Mouse (Mus musculus): Measurements from ENCODE around the gene Fam222b. TPM values are rescaled to one million over a fixed set of nuclear protein-coding genes. Genes with fewer than 3 reads are reported as not detected.
A peak's percentile ranks its signal among the peaks of the same experiment; 100 is the strongest.
"Not testable (repeated sequence)": the region's sequence is repeated elsewhere in the genome, so short reads cannot be mapped to it uniquely, and the experiment has no call there.

Gene Fam222b
- polyA plus RNA-seq, 1 experiment from 2014 or later, result 33.2 TPM

DNA sequence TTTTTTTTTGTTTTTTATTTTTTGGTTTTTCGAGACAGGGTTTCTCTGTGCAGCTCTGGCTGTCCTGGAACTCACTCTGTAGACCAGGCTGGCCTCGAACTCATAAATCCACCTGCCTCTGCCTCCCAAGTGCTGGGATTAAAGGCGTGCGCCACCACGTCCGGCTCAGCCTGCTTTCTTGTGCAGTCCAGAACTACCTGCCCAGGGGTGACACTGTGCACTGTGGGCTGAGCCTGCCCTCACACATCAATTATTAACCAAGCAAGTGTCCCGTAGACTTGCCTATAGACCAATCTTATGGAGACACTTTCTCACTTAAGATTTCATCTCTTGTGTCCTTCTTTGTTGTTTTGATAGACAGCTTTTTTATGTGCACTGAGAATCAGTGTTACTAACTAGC lies 40.9 kb downstream of the Fam222b start:
- not testable (repeated sequence) for DNase-seq (ENCODE audit: low spot score); H3K4me1 ChIP-seq (ENCODE audit: control insufficient read depth, insufficient read depth, low read length); H3K27ac ChIP-seq (ENCODE audit: low read depth, low read length); H3K9me3 ChIP-seq (ENCODE audit: control insufficient read depth, low read length); H3K4me2 ChIP-seq (ENCODE audit: low read depth); H3K36me3 ChIP-seq (ENCODE audit: control insufficient read depth, insufficient read depth, low read length); H3K9ac ChIP-seq (ENCODE audit: low read length); H3K27me3 ChIP-seq (ENCODE audit: control insufficient read depth, insufficient read depth, low read length); ATAC-seq (ENCODE audit: insufficient read depth, low FRiP score, low TSS enrichment); H3K4me3 ChIP-seq (ENCODE audit: low read depth, low read length)
- WGBS, result 84% methylated on average over 7 of the region's 7 CpGs

DNA sequence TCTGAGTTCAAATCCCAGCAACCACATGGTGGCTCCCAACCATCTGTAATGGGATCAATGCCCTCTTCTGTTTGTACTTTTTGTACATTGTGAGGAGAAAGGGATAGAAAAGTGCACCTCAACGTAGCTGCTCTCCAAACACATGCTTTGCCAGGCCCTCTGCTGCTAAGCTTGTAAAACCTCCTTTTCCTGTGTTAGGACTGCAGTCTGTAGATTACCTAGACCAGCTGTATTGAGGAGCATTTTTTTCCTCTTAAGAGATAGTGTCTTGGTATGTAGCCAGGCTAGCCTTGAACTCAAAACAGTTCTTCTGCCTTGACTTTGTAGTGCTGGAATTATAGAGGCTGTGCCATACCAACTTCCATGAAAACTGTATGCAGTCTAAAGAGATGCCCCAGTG lies 41.7 kb downstream of the Fam222b start:
- WGBS, result 87% methylated on average over 1 of the region's 1 CpGs
- DNase-seq (ENCODE audit: low spot score), result no peak

DNA sequence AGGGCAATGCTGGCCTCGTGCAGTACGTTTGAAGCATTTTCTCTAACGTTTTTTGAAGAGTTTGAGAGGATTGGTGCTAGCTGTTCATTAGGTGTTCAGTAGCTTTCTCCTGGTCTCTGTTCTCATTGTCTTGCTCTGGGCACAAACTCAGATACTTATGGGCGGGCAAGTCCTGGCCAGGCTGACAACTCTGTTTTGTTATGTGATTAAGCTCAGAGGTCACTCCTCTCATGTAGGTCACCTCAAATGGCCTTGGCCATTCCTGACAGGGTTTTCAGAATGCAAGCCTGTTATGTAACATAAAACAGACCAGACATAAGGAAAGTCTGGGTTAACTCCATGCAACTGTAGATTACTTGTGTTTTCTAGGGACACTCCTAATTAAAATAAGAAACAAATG lies 43.1 kb downstream of the Fam222b start:
- WGBS, result 78% methylated on average over 4 of the region's 4 CpGs

More for the DNA sequence above, 41.7 kb downstream of the Fam222b start:
- no peaks in the 10 kb centered on the region for H3K9me3 ChIP-seq (ENCODE audit: control insufficient read depth, low read length)
- no peaks in the 10 kb centered on the region for H3K4me1 ChIP-seq (ENCODE audit: control insufficient read depth, insufficient read depth, low read length)
- no peak overlapping the region for H3K9ac ChIP-seq (ENCODE audit: low read length)
- no peak overlapping the region for H3K4me2 ChIP-seq (ENCODE audit: low read depth)
- no peaks in the 10 kb centered on the region for H3K36me3 ChIP-seq (ENCODE audit: control insufficient read depth, insufficient read depth, low read length)
- no peaks in the 10 kb centered on the region for H3K27me3 ChIP-seq (ENCODE audit: control insufficient read depth, insufficient read depth, low read length)
- no peak overlapping the region for H3K4me3 ChIP-seq (ENCODE audit: low read depth, low read length)
- no peak for ATAC-seq (ENCODE audit: insufficient read depth, low FRiP score, low TSS enrichment)
- H3K27ac ChIP-seq (ENCODE audit: low read depth, low read length), result no peak overlapping the region

GRCm38 (mm10) chr11:78138023-78138422 lies 43.6 kb downstream of the Fam222b start:
- DNase-seq (ENCODE audit: low spot score) (no peak), ATAC-seq (ENCODE audit: insufficient read depth, low FRiP score, low TSS enrichment) (no peak)
- H3K27ac ChIP-seq (ENCODE audit: low read depth, low read length), result no peak overlapping the region

More for the DNA sequence above, 43.1 kb downstream of the Fam222b start:
- no peaks in the 10 kb centered on the region for H3K4me1 ChIP-seq (ENCODE audit: control insufficient read depth, insufficient read depth, low read length)
- no peaks in the 10 kb centered on the region for H3K27me3 ChIP-seq (ENCODE audit: control insufficient read depth, insufficient read depth, low read length)
- H3K9me3 ChIP-seq (ENCODE audit: control insufficient read depth, low read length), result no peaks in the 10 kb centered on the region
- DNase-seq (ENCODE audit: low spot score) (no peak), ATAC-seq (ENCODE audit: insufficient read depth, low FRiP score, low TSS enrichment) (no peak)
- H3K4me3 ChIP-seq (ENCODE audit: low read depth, low read length), result no peak overlapping the region
- no peak overlapping the region for H3K27ac ChIP-seq (ENCODE audit: low read depth, low read length)
- H3K9ac ChIP-seq (ENCODE audit: low read length), result no peak overlapping the region
- no peak overlapping the region for H3K4me2 ChIP-seq (ENCODE audit: low read depth)
- no peaks in the 10 kb centered on the region for H3K36me3 ChIP-seq (ENCODE audit: control insufficient read depth, insufficient read depth, low read length)

DNA sequence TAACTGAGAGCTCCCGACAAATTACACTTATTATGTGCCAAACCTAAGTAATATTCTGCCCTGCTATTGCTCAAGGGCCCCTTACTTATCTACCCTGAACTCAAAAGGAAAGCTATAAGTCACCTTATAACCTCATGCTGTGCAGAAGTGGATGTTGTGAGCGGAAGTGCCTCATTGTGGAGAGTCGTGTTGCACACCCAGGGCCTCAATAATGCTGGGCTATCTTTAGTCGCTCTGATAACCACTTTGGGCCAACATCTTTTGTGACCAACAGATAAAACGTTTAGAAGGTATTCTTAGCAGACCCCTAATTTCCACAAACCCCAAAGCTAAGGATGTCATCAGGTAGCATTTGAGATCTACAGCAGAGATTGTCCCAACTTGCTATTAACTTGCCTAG lies 46.2 kb downstream of the Fam222b start:
- no peak overlapping the region for H3K27ac ChIP-seq (ENCODE audit: low read depth, low read length)
- peaks cover 7% of the 10 kb centered on the region for H3K36me3 ChIP-seq (ENCODE audit: control insufficient read depth, insufficient read depth, low read length)
- H3K4me2 ChIP-seq (ENCODE audit: low read depth), result no peak overlapping the region
- H3K9ac ChIP-seq (ENCODE audit: low read length), result no peak overlapping the region
- no peak for ATAC-seq (ENCODE audit: insufficient read depth, low FRiP score, low TSS enrichment)
- no peaks in the 10 kb centered on the region for H3K9me3 ChIP-seq (ENCODE audit: control insufficient read depth, low read length)
- H3K27me3 ChIP-seq (ENCODE audit: control insufficient read depth, insufficient read depth, low read length), result no peaks in the 10 kb centered on the region
- 80% methylated on average over 5 of the region's 5 CpGs for WGBS
- no peak overlapping the region for H3K4me3 ChIP-seq (ENCODE audit: low read depth, low read length)
- H3K4me1 ChIP-seq (ENCODE audit: control insufficient read depth, insufficient read depth, low read length), result no peaks in the 10 kb centered on the region
- DNase-seq (ENCODE audit: low spot score), result no peak

More at GRCm38 (mm10) chr11:78138023-78138422, 43.6 kb downstream of the Fam222b start:
- no peak overlapping the region for H3K9ac ChIP-seq (ENCODE audit: low read length)
- H3K36me3 ChIP-seq (ENCODE audit: control insufficient read depth, insufficient read depth, low read length), result peaks cover 2% of the 10 kb centered on the region; the same call in 1 of the 2 replicates
- H3K27me3 ChIP-seq (ENCODE audit: control insufficient read depth, insufficient read depth, low read length), result no peaks in the 10 kb centered on the region
- H3K4me3 ChIP-seq (ENCODE audit: low read depth, low read length), result no peak overlapping the region
- WGBS, result 86% methylated on average over 3 of the region's 3 CpGs
- H3K9me3 ChIP-seq (ENCODE audit: control insufficient read depth, low read length), result no peaks in the 10 kb centered on the region
- H3K4me2 ChIP-seq (ENCODE audit: low read depth), result no peak overlapping the region
- H3K4me1 ChIP-seq (ENCODE audit: control insufficient read depth, insufficient read depth, low read length), result no peaks in the 10 kb centered on the region

GRCm38 (mm10) chr11:78143520-78143919 lies 49.1 kb downstream of the Fam222b start:
- no peak for DNase-seq (ENCODE audit: low spot score)
- no peak overlapping the region for H3K4me2 ChIP-seq (ENCODE audit: low read depth)
- 88% methylated on average over 2 of the region's 2 CpGs for WGBS
- no peak for ATAC-seq (ENCODE audit: insufficient read depth, low FRiP score, low TSS enrichment)
- H3K36me3 ChIP-seq (ENCODE audit: control insufficient read depth, insufficient read depth, low read length), result peaks cover 7% of the 10 kb centered on the region
- H3K27ac ChIP-seq (ENCODE audit: low read depth, low read length), result 0 out of 2 replicates have a peak overlapping the region, but pooled peaks have one; percentile 20
- no peak overlapping the region for H3K4me3 ChIP-seq (ENCODE audit: low read depth, low read length)
- H3K9ac ChIP-seq (ENCODE audit: low read length), result no peak overlapping the region
- H3K27me3 ChIP-seq (ENCODE audit: control insufficient read depth, insufficient read depth, low read length), result no peaks in the 10 kb centered on the region
- H3K4me1 ChIP-seq (ENCODE audit: control insufficient read depth, insufficient read depth, low read length), result no peaks in the 10 kb centered on the region
- no peaks in the 10 kb centered on the region for H3K9me3 ChIP-seq (ENCODE audit: control insufficient read depth, low read length)

GRCm38 (mm10) chr11:78146168-78146567 lies 51.7 kb downstream of the Fam222b start:
- Histone ChIP-seq H3K9me3 (ENCODE audit: control insufficient read depth, low read length) (no peaks in the 10 kb centered on the region), H3K4me3 (ENCODE audit: low read depth, low read length) (no peak overlapping the region), H3K4me2 (ENCODE audit: low read depth) (no peak overlapping the region), H3K27ac (ENCODE audit: low read depth, low read length) (no peak overlapping the region), H3K9ac (ENCODE audit: low read length) (no peak overlapping the region), H3K27me3 (ENCODE audit: control insufficient read depth, insufficient read depth, low read length) (no peaks in the 10 kb centered on the region), H3K4me1 (ENCODE audit: control insufficient read depth, insufficient read depth, low read length) (no peaks in the 10 kb centered on the region), H3K36me3 (ENCODE audit: control insufficient read depth, insufficient read depth, low read length) (peaks cover 10% of the 10 kb centered on the region)
- 87% methylated on average over 5 of the region's 5 CpGs for WGBS
- no peak for DNase-seq (ENCODE audit: low spot score)
- no peak for ATAC-seq (ENCODE audit: insufficient read depth, low FRiP score, low TSS enrichment)

DNA sequence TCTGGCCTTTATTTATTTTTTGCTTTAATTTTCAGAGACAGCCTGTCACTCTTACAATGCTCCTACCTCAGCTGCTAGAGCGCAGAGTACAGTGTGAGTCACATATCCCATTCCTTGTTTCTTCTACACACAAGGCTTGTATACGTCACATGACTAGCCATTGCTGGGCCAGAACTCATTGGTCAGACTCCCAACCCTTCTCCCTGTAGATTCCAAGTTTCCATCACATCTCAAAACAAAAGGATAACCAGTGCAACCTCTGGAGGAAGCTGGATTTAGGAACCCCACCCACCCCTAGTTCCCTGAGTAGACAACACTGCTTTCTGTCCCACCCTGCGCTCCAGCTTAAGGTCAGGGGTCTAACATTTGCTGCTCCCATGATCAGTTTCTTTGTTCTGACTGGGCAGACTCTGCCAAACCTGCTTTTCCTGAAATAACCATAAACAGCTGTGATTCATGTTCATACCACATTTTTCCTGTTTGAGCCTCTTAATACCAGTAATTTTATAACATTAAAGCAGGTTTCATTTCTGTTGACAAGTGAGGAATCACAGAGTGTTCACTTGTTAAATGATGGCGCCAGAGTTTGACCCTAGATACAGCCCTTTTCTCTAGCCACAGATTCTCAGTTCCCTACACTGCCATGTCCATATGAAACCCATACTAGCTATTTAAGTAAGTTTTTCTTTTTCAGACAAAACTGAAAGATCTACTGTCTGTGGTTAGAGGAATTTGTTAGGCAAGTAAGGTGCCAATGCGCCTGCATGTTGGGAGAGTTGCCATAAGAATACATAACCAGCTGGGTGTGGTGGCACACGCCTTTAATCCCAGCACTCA lies 52.5 kb downstream of the Fam222b start:
- H3K36me3 ChIP-seq (ENCODE audit: control insufficient read depth, insufficient read depth, low read length), result peaks cover 10% of the 10 kb centered on the region

GRCm38 (mm10) chr11:78151161-78151560 lies 56.7 kb downstream of the Fam222b start:
- 35% methylated on average over 1 of the region's 1 CpGs for WGBS
- Histone ChIP-seq H3K4me3 (ENCODE audit: low read depth, low read length) (no peak overlapping the region), H3K27ac (ENCODE audit: low read depth, low read length) (no peak overlapping the region), H3K4me2 (ENCODE audit: low read depth) (no peak overlapping the region), H3K9me3 (ENCODE audit: control insufficient read depth, low read length) (no peaks in the 10 kb centered on the region), H3K9ac (ENCODE audit: low read length) (no peak overlapping the region), H3K27me3 (ENCODE audit: control insufficient read depth, insufficient read depth, low read length) (no peaks in the 10 kb centered on the region), H3K4me1 (ENCODE audit: control insufficient read depth, insufficient read depth, low read length) (no peaks in the 10 kb centered on the region), H3K36me3 (ENCODE audit: control insufficient read depth, insufficient read depth, low read length) (peaks cover 13% of the 10 kb centered on the region)
- DNase-seq (ENCODE audit: low spot score) (peak; percentile 36), ATAC-seq (ENCODE audit: insufficient read depth, low FRiP score, low TSS enrichment) (no peak)

More for the DNA sequence above, 52.5 kb downstream of the Fam222b start:
- no peak overlapping the region for H3K27ac ChIP-seq (ENCODE audit: low read depth, low read length)
- WGBS, result 91% methylated on average over 6 of the region's 6 CpGs
- no peak for DNase-seq (ENCODE audit: low spot score)
- H3K9ac ChIP-seq (ENCODE audit: low read length), result no peak overlapping the region
- no peaks in the 10 kb centered on the region for H3K9me3 ChIP-seq (ENCODE audit: control insufficient read depth, low read length)
- H3K27me3 ChIP-seq (ENCODE audit: control insufficient read depth, insufficient read depth, low read length), result no peaks in the 10 kb centered on the region
- H3K4me3 ChIP-seq (ENCODE audit: low read depth, low read length), result no peak overlapping the region
- ATAC-seq (ENCODE audit: insufficient read depth, low FRiP score, low TSS enrichment), result no peak
- no peaks in the 10 kb centered on the region for H3K4me1 ChIP-seq (ENCODE audit: control insufficient read depth, insufficient read depth, low read length)
- no peak overlapping the region for H3K4me2 ChIP-seq (ENCODE audit: low read depth)
